Mouse (Mus musculus) megakaryocyte-erythroid progenitor cell, adult 5-6 weeks (primary cell): ENCODE measurements around the gene Hmgb1. TPM values are rescaled to one million over a fixed set of nuclear protein-coding genes. Genes with fewer than 3 reads are reported as not detected.

Source experiments
- ATAC-seq: replicated peaks from 2 replicates; pipeline ENCODE4 v1.8.0; 2016; ENCODE audit warnings: mild to moderate bottlenecking, inconsistent platforms; ENCODE audit not compliant: severe bottlenecking, poor library complexity, low FRiP score, low TSS enrichment
- total RNA-seq, 2 experiments: library from RNA; stranded (forward) in 1 of 2; stranded (reverse) in 1 of 2; fragments of 200-1000, 215-1000 nt in 1 of 2; fragments of >200 nt in 1 of 2; fragmentation: Nextera tagmentation in 1 of 2; gene quantifications; 2 replicates each; pipeline ENCODE4 v1.2.3; 2014 to 2017

The Hmgb1 gene
- total RNA-seq, 2 experiments from 2014 or later = 835 to 1,199 TPM

- peak; percentile 45; the same call in 1 of the 2 replicates for ATAC-seq
Measured at GRCm38 (mm10) chr5:149045054-149045453, 139.2 kb downstream of the Hmgb1 start.

- ATAC-seq = no peak
Measured at GRCm38 (mm10) chr5:149044067-149044466, 140.2 kb downstream of the Hmgb1 start.

GRCm38 (mm10) chr5:149043240-149043639 is 141.0 kb downstream of the Hmgb1 start:
- no peak for ATAC-seq

- ATAC-seq = peak; percentile 69
Measured at GRCm38 (mm10) chr5:149039825-149040224, 144.5 kb downstream of the Hmgb1 start.

- ATAC-seq = no peak
Measured at GRCm38 (mm10) chr5:149037729-149038128, 146.6 kb downstream of the Hmgb1 start.

GRCm38 (mm10) chr5:149036920-149037319 is 147.4 kb downstream of the Hmgb1 start:
- no peak for ATAC-seq

- no peak for ATAC-seq
Measured at GRCm38 (mm10) chr5:149032438-149032837, 151.9 kb downstream of the Hmgb1 start.

- ATAC-seq = peak; percentile 84
Measured at GRCm38 (mm10) chr5:149031199-149031750, 153.0 kb downstream of the Hmgb1 start.

GRCm38 (mm10) chr5:149030103-149030502 is 154.2 kb downstream of the Hmgb1 start:
- ATAC-seq = no peak

GRCm38 (mm10) chr5:149028394-149028793 is 155.9 kb downstream of the Hmgb1 start:
- no peak for ATAC-seq

- ATAC-seq = no peak
Measured at GRCm38 (mm10) chr5:149027389-149027788, 156.9 kb downstream of the Hmgb1 start.

- ATAC-seq = no peak
Measured at GRCm38 (mm10) chr5:149021120-149021519, 163.2 kb downstream of the Hmgb1 start.

- no peak for ATAC-seq
Measured at GRCm38 (mm10) chr5:149020681-149021062, 163.6 kb downstream of the Hmgb1 start.

GRCm38 (mm10) chr5:149020059-149020680 is 164.1 kb downstream of the Hmgb1 start:
- no peak for ATAC-seq

- no peak for ATAC-seq
Measured at GRCm38 (mm10) chr5:149017666-149018415, 166.4 kb downstream of the Hmgb1 start.

- no peak for ATAC-seq
Measured at GRCm38 (mm10) chr5:149017181-149017580, 167.1 kb downstream of the Hmgb1 start.

- peak; percentile 5; the same call in 1 of the 2 replicates for ATAC-seq
Measured at GRCm38 (mm10) chr5:149016261-149016660, 168.0 kb downstream of the Hmgb1 start.

GRCm38 (mm10) chr5:149015335-149016201 is 168.7 kb downstream of the Hmgb1 start:
- ATAC-seq = peak; percentile 68

GRCm38 (mm10) chr5:149014600-149015268 is 169.6 kb downstream of the Hmgb1 start:
- ATAC-seq = no peak
